Mouse (Mus musculus) embryonic stem cell, embryonic (primary cell): ENCODE measurements at regions not wholly inside any gene's neighbourhood (a gene's known extent, or its start where the extent isn't known, plus 50 kb on each side); places are given as distances from the start of the nearest gene placed in this dataset.
"Not testable (repeated sequence)": the region's sequence is repeated elsewhere in the genome, so short reads cannot be mapped to it uniquely, and the experiment has no call there.

Experiments
- CTCF ChIA-PET, 4 experiments: fragments of 300-600 bp in 2 of 4; fragments of 350-600 bp in 2 of 4; sonication (Branson Sonifier 250); formaldehyde crosslinking; loops; one replicate each; lab custom pipeline; 2022; ENCODE audit warnings: inconsistent platforms in 2 of 4; lab: Charles Lee
- POLR2A ChIA-PET, 4 experiments: fragments of 300-600 bp in 2 of 4; fragments of 350-600 bp in 2 of 4; sonication (Branson Sonifier 250); formaldehyde crosslinking; loops; one replicate each; lab custom pipeline; 2022; ENCODE audit warnings: antibody characterized with exemption in 4 of 4, inconsistent platforms in 1 of 4; lab: Charles Lee

GRCm38 (mm10) chr4:23022177-23022576 lies 534.0 kb upstream of the Pou3f2 start:
- POLR2A ChIA-PET = no interaction called here
- CTCF ChIA-PET = no interaction called here

GRCm38 (mm10) chr4:23010346-23010745 lies 522.2 kb upstream of the Pou3f2 start:
- ChIA-PET CTCF (no interaction called here), POLR2A (no interaction called here)

GRCm38 (mm10) chr4:23009196-23009595 lies 521.0 kb upstream of the Pou3f2 start:
- POLR2A ChIA-PET, CTCF ChIA-PET: not testable (repeated sequence)

- ChIA-PET CTCF (interaction anchor here in 1 of 4 experiments (0.8 kb wide), 1 partner anchor 1022 kb away, joined by 3 read pairs; no protein-coding TSS in a partner anchor), POLR2A (no interaction called here)
These were observed 510.8 kb upstream of the Pou3f2 start for GRCm38 (mm10) chr4:22998994-22999393.

- CTCF ChIA-PET = no interaction called here
These were observed 509.2 kb upstream of the Pou3f2 start for GRCm38 (mm10) chr4:22997198-22997985.

GRCm38 (mm10) chr4:22986763-22987468 lies 498.8 kb upstream of the Pou3f2 start:
- POLR2A ChIA-PET = no interaction called here
- CTCF ChIA-PET = no interaction called here

More at GRCm38 (mm10) chr4:22997198-22997985, 509.2 kb upstream of the Pou3f2 start:
- POLR2A ChIA-PET = interaction anchor here in 2 of 4 experiments (0.5 to 1.3 kb wide), 2 partner anchors 14 to 30 kb away, joined by 3 read pairs; no protein-coding TSS in a partner anchor

- ChIA-PET CTCF (no interaction called here), POLR2A (no interaction called here)
These were observed 485.5 kb upstream of the Pou3f2 start for GRCm38 (mm10) chr4:22973585-22974116.

GRCm38 (mm10) chr4:22972784-22973584 lies 484.8 kb upstream of the Pou3f2 start:
- ChIA-PET POLR2A (no interaction called here), CTCF (interaction anchor here in 1 of 4 experiments (1.0 kb wide), 1 partner anchor 28 kb away, joined by 3 read pairs; no protein-coding TSS in a partner anchor)

GRCm38 (mm10) chr4:22971127-22971526 lies 483.0 kb upstream of the Pou3f2 start:
- ChIA-PET CTCF (no interaction called here), POLR2A (no interaction called here)

- POLR2A ChIA-PET = no interaction called here
- CTCF ChIA-PET = no interaction called here
These were observed 482.3 kb upstream of the Pou3f2 start for GRCm38 (mm10) chr4:22970495-22970894.

GRCm38 (mm10) chr4:22949422-22949821 lies 461.3 kb upstream of the Pou3f2 start:
- CTCF ChIA-PET = no interaction called here
- POLR2A ChIA-PET = no interaction called here

- ChIA-PET POLR2A (no interaction called here), CTCF (no interaction called here)
These were observed 460.7 kb upstream of the Pou3f2 start for GRCm38 (mm10) chr4:22948880-22949279.

- POLR2A ChIA-PET = no interaction called here
- CTCF ChIA-PET = no interaction called here
These were observed 458.7 kb upstream of the Pou3f2 start for GRCm38 (mm10) chr4:22946788-22947406.

- CTCF ChIA-PET = no interaction called here
- POLR2A ChIA-PET = no interaction called here
These were observed 450.1 kb upstream of the Pou3f2 start for GRCm38 (mm10) chr4:22938302-22938701.

- ChIA-PET CTCF (interaction anchor here in 1 of 4 experiments (0.7 kb wide), 1 partner anchor 754 kb away, joined by 3 read pairs; no protein-coding TSS in a partner anchor), POLR2A (no interaction called here)
These were observed 436.0 kb upstream of the Pou3f2 start for GRCm38 (mm10) chr4:22924181-22924580.

GRCm38 (mm10) chr4:22914886-22915285 lies 426.7 kb upstream of the Pou3f2 start:
- ChIA-PET CTCF (no interaction called here), POLR2A (no interaction called here)

GRCm38 (mm10) chr4:22892694-22893046 lies 404.5 kb upstream of the Pou3f2 start:
- CTCF ChIA-PET = no interaction called here
- POLR2A ChIA-PET = no interaction called here

GRCm38 (mm10) chr4:22891974-22892693 lies 404.0 kb upstream of the Pou3f2 start:
- ChIA-PET CTCF (no interaction called here), POLR2A (no interaction called here)
